Mouse (Mus musculus) neural tube, embryonic 10.5 days (tissue): ENCODE measurements at regions not wholly inside any gene's neighbourhood (a gene's known extent, or its start where the extent isn't known, plus 50 kb on each side); places are given as distances from the start of the nearest gene placed in this dataset.

Experiments
- DNase-seq: peaks from one replicate; pipeline ENCODE4 v3.0.0-alpha.2; 2017; ENCODE audit warnings: low spot score; ENCODE audit errors: extremely low spot score

- DNase-seq = no peak
These were observed 545.6 kb downstream of the Tfap2b start for GRCm38 (mm10) chr1:19754346-19754745.

DNA sequence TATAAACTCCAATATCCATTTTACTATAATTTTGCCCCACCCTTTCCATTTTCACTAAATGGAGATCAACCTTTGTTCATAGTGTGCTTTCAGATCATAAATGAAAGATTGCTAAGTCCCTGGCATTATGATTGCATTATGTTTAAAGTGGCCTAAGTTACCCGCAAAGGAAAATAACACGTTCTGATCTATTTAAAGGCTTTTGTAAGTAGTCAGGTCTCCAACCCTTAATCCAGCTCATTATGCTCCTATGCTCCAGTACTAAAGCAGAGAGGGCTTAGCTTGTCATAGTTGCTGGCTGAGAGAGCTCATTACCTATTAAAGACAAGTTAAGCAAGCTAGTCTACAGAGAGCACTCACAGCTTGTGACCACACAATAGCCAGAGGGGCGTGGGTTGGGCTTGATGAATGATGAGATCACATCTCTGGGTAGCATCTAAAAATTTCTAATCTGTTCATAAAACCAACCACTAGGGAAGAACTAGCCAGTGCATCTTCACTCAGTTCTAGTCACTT lies 549.3 kb downstream of the Tfap2b start:
- DNase-seq = no peak

DNA sequence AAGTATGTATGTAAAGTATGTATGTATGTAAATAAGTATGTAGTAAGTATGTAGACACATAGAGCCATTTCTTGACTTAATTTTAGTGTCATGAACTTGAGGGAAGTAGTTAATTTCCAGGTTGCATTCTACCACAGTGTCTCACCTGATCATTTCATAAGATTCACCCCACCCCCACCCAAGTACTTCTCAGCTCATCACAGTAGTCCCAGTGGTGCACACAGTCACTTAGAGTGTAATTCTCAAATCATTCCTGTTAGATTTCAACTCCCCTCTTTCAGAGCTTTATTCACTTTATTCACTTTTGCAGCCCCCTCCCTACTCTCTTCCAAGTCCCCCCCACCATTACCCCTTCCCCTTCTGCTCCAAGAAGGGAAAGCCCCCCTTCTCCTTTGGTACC lies 558.2 kb downstream of the Tfap2b start:
- no peak for DNase-seq

DNA sequence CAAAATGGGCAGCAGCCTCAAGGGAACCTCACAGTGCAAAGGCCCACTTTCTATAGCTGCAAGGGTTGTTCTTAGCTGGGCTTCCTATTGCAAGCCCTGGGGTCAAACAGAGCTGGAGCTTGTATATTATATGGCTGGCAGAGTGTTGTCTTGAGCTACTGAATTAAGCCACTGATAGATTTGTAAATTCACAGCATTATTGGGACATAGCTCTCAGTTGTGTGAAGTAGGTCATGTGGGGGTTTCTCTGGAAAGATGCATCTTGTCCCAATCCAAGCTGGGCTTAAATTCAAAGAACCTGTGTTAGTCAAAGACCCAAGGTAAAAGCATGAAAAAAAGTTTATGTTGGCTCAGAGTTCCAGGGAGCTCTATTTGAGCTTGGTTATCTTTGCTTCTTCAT lies 563.6 kb downstream of the Tfap2b start:
- no peak for DNase-seq

GRCm38 (mm10) chr1:19774502-19774901 lies 565.8 kb downstream of the Tfap2b start:
- no peak for DNase-seq

- DNase-seq = no peak
These were observed 568.8 kb downstream of the Tfap2b start for GRCm38 (mm10) chr1:19777542-19777941.

- DNase-seq = no peak
These were observed 578.3 kb downstream of the Tfap2b start for GRCm38 (mm10) chr1:19786971-19787370.

GRCm38 (mm10) chr1:19794124-19794523 lies 585.4 kb downstream of the Tfap2b start:
- no peak for DNase-seq

- DNase-seq = no peak
These were observed 617.2 kb downstream of the Tfap2b start for GRCm38 (mm10) chr1:19825887-19826286.

DNA sequence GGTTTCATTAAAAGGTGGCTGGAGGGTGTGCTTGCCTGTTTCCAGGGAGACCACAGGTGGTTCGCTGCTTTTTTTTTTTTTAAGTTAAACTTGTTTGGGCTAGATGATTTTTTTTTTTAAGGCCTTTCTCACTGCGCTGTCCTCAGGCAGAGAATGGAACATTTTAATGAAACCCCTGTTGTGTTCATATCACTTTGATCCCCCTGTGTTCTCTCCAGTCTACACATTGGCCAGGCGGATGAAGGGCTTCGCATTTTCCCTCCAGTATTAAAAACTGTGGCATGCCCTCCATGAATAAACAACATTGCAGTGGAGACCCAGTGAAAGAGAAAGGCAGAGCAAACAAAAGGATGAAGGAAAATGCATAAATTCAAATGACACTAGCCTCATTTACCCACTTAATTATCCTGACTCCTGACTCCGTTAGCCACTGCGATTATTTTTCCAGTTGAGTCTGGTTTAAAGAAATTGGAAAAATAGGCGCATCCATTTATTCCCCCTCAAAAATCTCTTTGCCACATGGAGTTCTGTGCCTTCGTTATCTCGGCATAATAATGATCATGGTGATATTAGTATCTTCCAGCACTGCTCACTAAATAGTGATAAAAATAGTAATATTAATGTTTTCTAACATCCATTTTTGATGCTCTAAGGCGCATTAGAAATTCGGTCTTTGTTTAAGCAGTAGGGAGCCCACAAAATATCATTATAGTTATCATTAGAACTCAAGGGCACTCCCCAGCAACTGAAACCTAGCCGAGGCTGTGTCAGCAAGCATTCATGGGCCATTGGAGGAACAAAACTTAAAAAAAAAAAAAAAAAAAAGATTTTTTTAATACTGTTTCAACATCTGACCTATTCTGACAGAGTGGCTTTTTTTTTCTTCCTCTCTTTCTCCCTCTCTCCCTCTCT lies 618.0 kb downstream of the Tfap2b start:
- DNase-seq = no peak

GRCm38 (mm10) chr1:19849918-19850317 lies 641.2 kb downstream of the Tfap2b start:
- DNase-seq = no peak

DNA sequence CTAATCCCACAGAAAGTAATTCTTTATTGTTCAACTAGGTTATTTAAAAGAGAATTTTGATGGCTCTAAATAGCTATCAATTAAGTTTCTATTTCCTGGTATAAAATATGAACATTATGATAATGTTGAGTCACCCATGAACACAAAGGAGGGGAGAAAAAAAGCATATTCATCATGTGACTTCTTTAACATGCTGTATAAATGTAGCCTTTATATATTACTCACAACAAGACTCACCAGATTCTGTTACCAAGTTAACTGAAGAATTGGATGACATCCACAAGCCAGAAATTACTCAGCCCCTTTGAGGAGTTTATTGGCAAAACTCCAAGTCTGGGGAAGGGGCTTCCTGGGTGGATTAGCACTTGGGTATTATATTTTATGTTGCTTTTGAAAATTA lies 648.5 kb downstream of the Tfap2b start:
- DNase-seq = no peak

GRCm38 (mm10) chr1:19868478-19868877 lies 659.8 kb downstream of the Tfap2b start:
- no peak for DNase-seq

DNA sequence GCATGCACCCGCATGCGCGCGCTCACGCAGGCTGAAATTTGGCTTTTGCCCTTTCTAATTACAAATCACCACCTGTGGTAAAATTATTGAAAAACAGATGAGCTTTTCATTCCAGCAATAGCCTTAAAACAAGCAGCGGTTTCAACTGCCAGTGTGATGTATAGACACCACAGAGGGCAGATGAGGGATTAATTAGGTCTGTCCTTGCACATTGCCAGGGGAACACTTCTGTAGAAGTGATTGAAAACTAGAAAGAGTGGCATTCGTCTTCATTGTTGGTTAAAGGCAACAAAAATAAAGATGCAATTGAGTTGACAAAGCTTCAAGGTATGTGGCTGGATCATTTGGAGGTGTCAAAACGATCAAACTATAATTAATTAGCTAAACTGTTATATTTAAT lies 672.5 kb downstream of the Tfap2b start:
- peak; percentile 22 for DNase-seq

DNA sequence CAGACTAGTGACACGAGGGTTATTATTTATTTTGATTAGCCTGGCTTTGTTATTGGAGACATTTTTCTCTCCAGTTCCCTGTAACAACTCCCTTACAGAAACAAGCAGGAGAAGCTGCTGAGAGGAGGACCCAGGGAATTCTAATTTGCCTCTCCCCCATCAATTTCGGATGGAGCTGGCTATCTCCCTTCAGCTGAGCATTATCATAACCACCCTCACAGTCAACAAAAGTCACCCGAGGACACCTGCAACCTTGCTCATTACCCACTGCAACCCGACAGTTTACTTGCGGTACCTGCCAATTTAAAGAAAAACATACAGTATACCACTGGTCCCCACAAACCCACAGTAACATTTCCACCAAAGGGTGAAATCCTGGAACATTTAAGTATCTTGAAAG lies 690.7 kb downstream of the Tfap2b start:
- DNase-seq = no peak

- DNase-seq = no peak
These were observed 691.2 kb downstream of the Tfap2b start for GRCm38 (mm10) chr1:19899889-19900310.

GRCm38 (mm10) chr1:19900983-19901531 lies 692.3 kb downstream of the Tfap2b start:
- no peak for DNase-seq

- no peak for DNase-seq
These were observed 703.6 kb downstream of the Tfap2b start for GRCm38 (mm10) chr1:19912194-19912846.

DNA sequence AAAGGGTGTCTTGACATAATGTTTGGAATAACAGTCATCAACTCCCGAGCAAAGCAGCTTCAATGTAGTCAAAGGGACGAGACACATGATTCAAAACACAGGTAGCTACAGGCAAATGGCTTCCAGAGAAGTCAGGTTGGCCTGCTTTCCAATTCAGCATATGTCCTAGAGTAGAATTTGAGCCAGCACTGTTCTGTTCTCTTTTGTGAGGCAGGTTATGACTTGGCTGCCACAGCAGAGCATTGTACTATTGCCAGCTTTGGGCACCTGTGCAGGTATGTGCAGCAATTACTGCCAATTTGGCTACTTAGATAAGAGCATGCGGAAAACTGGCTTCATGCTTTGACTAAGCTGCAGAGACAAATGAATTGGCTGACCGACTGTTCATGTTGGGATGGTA lies 699.1 kb downstream of the Pkhd1 start:
- no peak for DNase-seq

- DNase-seq = no peak
These were observed 690.7 kb downstream of the Pkhd1 start for GRCm38 (mm10) chr1:19927192-19927591.

DNA sequence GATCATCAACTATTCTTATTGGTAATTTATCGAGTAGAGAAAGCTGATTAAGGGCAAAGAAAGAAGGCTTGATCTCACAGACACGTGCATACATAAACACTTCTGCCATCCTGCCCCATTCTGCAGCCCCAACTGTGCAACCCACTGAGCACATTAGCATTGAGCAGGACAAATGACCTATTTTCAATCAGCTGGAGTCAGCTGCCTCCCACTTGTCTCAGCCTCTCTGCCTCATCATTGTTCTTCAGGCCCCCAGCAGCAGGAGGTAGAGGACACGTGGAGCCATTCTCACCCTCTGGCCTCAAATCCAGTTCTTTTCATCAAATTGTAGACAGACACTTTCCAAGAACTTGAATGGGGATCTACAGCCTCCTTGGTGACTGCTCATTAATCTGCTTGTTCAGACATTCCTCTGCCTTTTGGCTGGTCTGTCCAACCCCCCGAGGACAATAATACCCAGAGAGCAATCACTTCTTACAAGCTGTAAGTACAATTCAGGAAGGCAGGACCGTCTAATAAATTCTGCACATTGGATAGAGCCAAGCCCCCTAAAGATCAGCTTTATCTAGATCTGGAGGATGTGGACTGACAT lies 690.0 kb downstream of the Pkhd1 start:
- peak; percentile 35 for DNase-seq
